Mouse (Mus musculus) small intestine, adult 2 months (tissue): ENCODE data around the gene Stam2.

Experiments
- CTCF ChIP-seq: fragments of 200-500 bp; IDR thresholded peaks from 2 replicates; pipeline ENCODE4 v1.5.1; 2012; ENCODE audit warnings: low read depth, mild to moderate bottlenecking, control low read depth, inconsistent platforms, low read length, moderate library complexity, mixed read lengths; ENCODE audit not compliant: insufficient replicate concordance, insufficient read length; ENCODE audit errors: extremely low read depth
- POLR2A ChIP-seq: fragments of 200-500 bp; IDR thresholded peaks from 2 replicates; pipeline ENCODE4 v1.6.1; 2012; ENCODE audit warnings: low read depth, mild to moderate bottlenecking, control low read depth, inconsistent platforms, low read length, moderate library complexity

DNA sequence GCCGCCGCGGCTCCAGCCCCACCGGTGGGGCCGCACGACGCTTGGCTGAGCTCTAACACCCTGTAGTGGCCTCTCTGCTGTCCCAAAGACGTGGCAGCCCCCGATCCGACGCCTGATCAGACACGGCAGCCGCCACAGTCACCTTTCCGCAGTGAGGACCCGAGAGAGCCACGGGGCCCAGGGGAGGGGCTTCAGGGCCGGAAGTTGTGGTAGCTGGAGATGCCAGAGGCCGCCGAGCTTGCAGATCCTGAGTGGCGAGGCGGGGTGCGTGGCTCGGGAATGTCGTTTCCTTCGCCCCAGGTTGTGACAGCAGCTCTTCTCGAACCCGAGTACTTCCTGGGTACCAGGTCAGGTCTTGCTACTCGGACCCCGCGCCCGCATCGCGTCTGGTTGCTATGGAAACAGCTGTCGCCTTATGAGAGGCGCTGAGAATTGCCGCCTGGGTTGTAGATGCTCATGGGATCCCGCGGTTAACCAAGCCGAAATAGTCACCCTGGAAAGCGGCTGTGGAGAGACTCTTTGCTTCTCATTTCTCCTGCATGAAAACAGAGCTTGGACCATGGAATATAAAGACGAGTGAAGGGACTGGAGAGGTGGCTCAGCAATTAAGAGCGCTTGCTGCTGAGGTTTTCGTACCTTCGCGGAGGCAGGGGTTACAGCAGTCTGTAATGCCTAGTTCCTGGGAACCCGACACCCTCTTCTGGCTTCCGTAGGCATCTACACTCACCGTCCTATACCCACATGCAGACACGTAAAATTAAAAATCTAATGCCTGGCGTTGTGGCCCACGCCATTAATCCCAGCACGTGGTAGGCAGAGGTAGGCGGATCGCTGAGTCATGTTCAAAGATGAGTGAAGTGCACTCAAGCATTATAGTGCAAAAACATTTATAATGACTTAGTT, at the start of gene Stam2:
- no peak for TF ChIP-seq CTCF
- TF ChIP-seq POLR2A = no peak
